Mouse (Mus musculus): ENCODE measurements around the gene Gm6583.
A peak's percentile ranks its signal among the peaks of the same experiment; 100 is the strongest.
"Not testable (repeated sequence)": the region's sequence is repeated elsewhere in the genome, so short reads cannot be mapped to it uniquely, and the experiment has no call there.

The Gm6583 gene

DNA sequence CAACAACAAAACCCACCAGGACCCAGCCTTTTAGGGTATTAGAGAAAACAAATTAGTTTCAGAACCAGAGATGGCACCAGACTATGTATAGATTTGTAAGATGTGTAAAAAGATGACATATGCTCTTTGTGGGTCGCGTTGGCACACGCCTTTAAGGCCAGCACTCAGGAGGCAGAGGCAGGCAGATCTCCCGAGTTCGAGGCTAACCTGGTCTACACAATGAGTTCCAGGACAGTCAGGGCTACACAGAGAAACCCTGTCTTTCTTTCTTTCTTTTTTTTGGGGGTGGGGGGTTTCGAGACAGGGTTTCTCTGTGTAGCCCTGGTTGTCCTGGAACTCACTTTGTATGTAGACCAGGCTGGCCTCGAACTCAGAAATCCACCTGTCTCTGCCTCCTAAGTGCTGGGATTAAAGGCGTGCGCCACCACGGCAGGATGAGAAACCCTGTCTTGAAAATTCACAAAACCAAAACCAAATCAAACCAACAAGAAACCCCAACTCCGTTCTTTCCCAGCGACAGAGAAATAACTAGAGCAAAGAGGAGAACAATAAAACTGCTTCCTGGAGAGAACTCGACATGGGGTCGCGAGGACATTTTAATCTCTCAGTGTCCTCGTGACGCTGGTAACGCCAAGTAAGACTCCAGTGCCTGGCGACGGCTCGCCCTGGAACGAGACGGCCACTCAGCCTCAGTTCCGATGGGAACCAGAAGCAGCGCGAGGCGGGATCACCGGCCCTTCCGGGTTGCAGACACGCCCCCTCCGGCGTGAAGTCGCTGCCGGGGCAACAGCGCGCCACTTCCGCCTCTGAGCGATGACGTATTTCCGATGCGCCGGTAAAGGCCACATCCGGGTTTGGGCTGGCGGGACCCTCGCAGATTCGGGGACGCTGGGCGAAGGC lies 30.0 kb downstream of the Gm6583 start, which contains the start of gene Tfip11:
Gene Tfip11 (plus strand): TSS at position 813 of the 900 bp plus-strand sequence.
- DNase-seq (ENCODE audit: low read depth, low spot score): peak; percentile 98

DNA sequence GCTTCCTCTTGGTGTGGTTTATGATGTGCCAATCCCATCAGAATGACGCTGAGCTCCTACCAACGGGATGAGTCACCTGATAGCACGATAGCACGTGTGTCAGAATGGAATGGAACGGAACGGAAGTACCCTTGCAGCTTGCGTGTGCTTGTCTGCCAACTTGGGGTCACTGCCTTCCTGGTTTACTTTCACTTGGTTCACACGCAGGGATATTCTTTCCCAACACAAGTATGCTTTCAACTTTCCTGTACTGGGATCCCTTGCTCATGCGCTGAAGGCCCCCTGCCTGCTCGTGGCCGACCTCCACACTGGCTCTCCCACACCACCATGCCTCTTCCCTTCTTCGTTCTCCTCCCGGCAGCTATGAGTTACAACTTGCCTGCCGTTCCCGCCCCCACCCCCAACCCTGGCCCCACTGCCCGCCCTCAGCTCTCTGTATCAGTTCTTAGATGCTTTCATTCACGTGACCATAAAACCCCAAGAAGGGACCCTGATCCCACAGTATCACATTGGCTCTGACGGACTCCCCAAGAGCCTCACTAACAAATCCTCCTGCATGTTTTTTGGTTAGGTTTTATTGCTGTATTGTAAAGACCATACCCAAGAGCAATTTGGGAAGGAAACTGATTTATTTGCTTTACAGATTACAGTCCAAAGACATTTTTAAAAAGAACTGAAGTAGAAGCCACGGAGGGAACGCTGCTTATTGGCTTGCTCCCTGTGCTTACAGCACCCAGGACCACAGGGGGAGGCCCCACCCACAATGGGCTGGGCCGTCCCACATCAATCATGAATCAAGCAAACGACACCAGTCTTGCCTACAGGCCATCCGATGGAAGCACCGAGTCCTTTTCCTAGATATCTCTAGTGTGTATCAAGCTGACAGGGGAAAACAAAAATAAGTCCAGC lies 30.9 kb downstream of the Gm6583 start:
- peak; percentile 41 for DNase-seq (ENCODE audit: low read depth, low spot score)

DNA sequence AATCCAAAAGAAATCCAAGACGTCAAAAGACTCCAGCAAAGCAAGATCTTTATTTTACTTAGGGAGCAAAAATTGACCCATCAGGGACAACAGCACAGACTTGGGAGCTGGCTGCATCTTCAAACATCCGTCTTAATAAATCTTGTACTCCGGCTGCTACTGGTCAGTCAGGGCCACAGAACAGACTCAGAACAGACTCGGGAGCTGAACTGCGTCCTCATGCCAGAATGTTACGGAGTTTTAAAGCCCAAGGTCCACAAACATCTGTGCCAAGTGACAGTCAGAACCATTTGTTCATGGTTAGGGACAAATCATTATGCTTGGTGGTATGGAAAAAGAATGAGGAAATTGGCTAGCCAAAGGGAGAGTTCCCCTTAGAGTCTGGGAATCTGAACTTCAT lies 32.6 kb downstream of the Gm6583 start:
- DNase-seq (ENCODE audit: low read depth, low spot score): no peak

DNA sequence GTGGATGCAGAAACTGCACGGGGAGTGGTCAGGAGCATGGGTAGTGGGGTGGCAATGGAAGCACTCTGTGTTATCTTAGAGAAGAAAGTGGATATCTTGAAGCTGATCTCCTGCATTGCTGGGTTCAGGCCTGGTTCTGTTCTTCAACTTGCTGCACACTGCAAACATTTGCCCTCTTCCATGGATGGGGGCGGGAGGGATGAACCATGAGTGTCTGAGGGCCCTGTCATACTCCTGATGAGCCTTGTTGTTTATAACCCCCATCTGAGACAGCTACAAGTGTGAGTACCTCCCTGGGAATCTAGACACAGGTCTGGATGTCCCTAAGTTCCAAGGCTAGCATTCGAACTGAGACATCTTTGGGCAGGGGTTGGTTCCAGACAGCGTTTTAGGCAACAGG lies 34.5 kb downstream of the Gm6583 start:
- no peak for DNase-seq (ENCODE audit: low read depth, low spot score)

DNA sequence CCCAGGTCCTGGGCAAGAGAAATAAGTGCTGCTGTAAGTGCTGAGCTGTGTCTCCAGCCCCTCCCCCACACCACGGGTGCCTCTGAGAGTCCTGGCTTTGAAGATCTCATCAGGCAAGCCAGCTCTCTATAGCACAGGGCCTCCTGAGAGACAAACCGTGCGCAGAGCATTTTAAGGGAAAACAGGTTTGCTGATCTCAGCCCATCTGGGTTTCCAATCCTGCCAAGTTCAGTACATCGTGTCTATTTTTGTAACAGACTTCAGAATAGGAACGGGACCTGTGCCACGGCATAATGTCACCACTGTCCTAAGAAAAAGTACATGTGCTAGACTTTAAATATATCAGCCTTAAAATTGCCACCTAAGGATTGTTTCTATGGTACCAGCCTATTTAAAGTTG lies 34.9 kb downstream of the Gm6583 start:
- DNase-seq (ENCODE audit: low read depth, low spot score): peak; percentile 97

DNA sequence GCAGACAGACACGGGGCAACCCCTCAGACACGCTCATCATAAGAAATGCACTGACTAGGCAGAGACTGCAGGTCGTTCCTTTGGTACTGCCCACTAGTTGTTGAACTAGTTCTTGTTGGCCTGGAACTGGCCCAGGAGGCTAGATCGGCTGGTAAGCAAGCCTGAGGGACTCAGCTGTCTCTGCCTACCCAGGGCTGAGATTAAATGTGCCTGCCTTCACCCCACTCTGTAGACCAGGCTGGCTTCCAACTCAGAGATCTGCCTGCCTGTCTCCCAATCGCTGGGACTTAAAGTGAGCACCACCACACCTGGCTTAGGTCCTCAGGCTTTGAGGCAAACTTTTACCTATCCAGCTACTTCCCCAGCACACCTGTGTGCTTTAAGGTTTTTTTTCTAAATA lies 35.5 kb downstream of the Gm6583 start:
- no peak for DNase-seq (ENCODE audit: low read depth, low spot score)

DNA sequence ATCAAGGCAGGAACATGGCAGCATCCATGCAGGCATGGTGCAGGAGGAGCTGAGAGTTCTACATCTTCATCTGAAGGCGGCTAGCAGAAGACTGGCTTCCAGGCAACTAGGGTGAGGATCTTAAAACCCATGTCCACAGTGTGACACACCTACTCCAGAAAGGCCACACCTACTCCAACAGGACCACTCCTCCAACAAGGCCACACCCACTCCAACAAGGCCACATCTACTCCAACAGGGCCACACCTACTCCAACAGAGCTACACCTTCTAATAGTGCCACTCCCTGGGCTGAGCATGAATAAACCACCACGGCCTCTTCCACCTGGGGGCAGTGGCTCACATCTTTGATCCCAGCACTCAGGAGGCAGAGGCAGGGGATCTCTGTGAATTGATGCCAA lies 36.5 kb downstream of the Gm6583 start:
- DNase-seq (ENCODE audit: low read depth, low spot score): not testable (repeated sequence)

DNA sequence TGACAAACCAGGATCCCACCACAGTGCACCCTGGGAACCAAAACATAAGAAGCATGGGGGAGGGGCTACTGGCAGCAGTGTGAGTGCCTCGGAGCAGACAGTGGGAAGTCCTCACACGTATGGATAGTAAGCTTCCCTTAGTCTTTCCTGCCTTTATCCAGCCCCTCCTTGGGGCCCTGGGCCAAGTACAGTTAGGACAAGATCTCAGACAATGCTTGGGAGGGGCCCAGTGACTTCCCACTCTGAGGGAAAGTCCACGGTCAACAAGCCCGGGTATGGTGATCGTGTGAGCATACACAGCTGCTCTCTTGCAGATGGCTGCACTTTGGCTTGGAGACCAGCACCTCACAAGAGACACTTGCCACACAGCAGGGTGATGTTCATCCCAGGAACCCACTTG lies 38.5 kb downstream of the Gm6583 start:
- DNase-seq (ENCODE audit: low read depth, low spot score): no peak

DNA sequence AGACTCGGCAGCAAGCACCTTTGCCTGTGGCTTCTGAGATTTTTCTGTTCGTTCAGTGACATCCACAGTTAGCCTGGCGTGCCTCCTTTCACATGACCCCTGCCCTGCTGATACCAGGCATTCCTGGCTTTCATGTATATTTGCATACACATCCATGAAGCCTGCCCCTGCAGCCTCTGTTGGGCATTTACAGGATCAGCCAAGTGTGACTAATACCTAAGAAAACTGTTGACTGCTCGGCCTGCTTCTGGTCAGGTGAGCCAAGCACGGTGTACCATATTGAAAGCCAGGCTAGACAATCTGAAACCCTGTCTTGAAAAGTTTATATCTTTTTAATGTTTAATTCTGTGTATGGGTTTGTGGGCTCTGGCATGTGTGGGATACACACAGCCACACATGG lies 39.4 kb downstream of the Gm6583 start:
- no peak for DNase-seq (ENCODE audit: low read depth, low spot score)

DNA sequence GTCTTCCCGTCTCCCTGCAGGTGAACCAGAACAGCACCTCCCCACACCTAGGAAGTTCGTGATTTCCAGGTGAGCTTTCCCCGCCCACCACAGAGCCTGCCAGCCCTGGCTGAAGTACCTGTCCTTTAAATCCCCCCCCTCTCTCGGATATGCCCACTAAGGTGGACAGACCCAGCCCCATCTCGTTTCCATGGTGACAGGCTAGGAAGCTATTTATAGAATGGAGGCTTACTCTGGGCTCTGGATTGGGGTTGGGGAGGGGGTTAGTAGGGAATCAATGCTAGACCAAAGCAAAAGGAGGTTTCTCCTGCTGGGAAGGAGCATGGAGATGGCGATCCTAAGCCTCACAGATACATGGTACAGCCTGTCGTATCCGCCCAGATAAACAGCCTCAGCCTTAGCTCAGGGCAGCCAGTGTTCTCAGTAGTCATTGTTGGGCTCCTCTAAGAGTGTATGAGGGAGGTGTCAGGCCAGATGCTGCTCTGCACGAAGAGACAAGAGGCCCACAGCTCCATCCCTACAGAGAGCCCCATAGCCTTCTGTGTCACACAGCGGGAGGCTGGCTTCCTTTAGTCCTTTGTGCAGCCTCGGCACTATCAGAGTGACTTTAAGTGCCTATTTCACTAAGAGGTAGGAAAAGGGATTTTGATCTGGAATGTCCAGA lies 42.5 kb downstream of the Gm6583 start:
- DNase-seq (ENCODE audit: low read depth, low spot score): peak; percentile 46

DNA sequence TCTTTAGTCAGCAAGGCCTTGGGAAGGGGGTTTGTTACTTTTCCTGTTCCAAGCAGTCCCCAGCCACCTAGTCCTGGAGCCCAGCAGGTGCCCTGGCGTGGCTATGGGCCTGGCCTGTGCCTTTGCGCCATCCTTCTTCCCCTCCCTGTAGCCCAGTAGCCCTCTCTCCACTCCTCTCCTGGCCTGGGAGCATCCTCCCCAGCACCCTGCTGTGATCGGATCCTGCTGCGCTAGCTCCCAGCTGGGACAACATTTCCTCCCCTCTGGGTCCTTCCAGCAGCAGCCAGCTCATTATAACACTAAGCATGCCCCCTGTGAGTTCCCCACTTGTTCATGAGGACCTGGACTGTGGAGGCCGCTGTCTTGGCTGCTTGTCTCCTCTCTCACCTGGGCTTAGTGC lies 50.0 kb downstream of the Gm6583 start:
- no peak for DNase-seq (ENCODE audit: low read depth, low spot score)

Measured in brain, adult 2 months (tissue).